Mouse (Mus musculus) midbrain, embryonic 14.5 days (tissue): ENCODE measurements around the gene Pnkd. TPM values are rescaled to one million over a fixed set of nuclear protein-coding genes. Genes with fewer than 3 reads are reported as not detected.
A peak's percentile ranks its signal among the peaks of the same experiment; 100 is the strongest.

Experiments
- ATAC-seq: fragments of 200-750 bp; cut with Nextera tagmentation; 2 replicates; pipeline ENCODE4 v1.8.0; 2017; ENCODE audit warnings: moderate number of reproducible peaks, moderate library complexity; ENCODE audit not compliant: low FRiP score, low TSS enrichment
- DNase-seq: peaks from one replicate; pipeline ENCODE4 v3.0.0-alpha.2; 2015
- H3K27ac ChIP-seq: fragments of 300-500 bp; sonication (generic); replicated peaks from 2 replicates; pipeline ENCODE4 v1.5.1; 2014; ENCODE audit warnings: mild to moderate bottlenecking, low read depth, low read length, moderate library complexity
- H3K27me3 ChIP-seq: fragments of 300-500 bp; sonication (generic); 2 replicates; pipeline ENCODE4 v1.6.1; 2014; ENCODE audit warnings: low read length, control low read depth, mixed read lengths; ENCODE audit not compliant: control insufficient read depth, insufficient read depth
- H3K36me3 ChIP-seq: fragments of 300-500 bp; sonication (generic); 2 replicates; pipeline ENCODE4 v1.6.1; 2014; ENCODE audit warnings: low read length, control low read depth; ENCODE audit not compliant: control insufficient read depth, insufficient read depth
- H3K4me1 ChIP-seq: fragments of 300-500 bp; sonication (generic); 2 replicates; pipeline ENCODE4 v1.6.1; 2014; ENCODE audit warnings: mild to moderate bottlenecking, antibody characterized with exemption, low read length, control low read depth; ENCODE audit not compliant: control insufficient read depth, insufficient read depth
- H3K4me2 ChIP-seq: fragments of 300-500 bp; sonication (generic); 2 replicates; pipeline ENCODE4 v1.6.1; 2014; ENCODE audit warnings: mild to moderate bottlenecking, low read length, moderate library complexity
- H3K4me3 ChIP-seq: fragments of 300-500 bp; sonication (generic); replicated peaks from 2 replicates; pipeline ENCODE4 v1.5.1; 2014; ENCODE audit warnings: low read depth, low read length
- H3K9ac ChIP-seq: fragments of 300-500 bp; sonication (generic); replicated peaks from 2 replicates; pipeline ENCODE4 v1.6.1; 2014; ENCODE audit warnings: mild to moderate bottlenecking, low read length, moderate library complexity
- H3K9me3 ChIP-seq: fragments of 300-500 bp; sonication (generic); 2 replicates; pipeline ENCODE4 v1.6.1; 2016; ENCODE audit warnings: low read length, control low read depth, mixed read lengths; ENCODE audit not compliant: control insufficient read depth
- WGBS: fragments of 180-500 bp; shearing (Covaris S2); extraction: QIAGEN DNeasy Blood & Tissue Kit; methylation state at CpG from one replicate; pipeline ENCODE4 v1.1.7; 2014; 5-methylcytosine and 5-hydroxymethylcytosine counted together
- polyA plus RNA-seq: library from polyadenylated mRNA; unstranded; fragments of >200 nt; fragmentation: Nextera tagmentation; extraction: Ambion mirVana; gene quantifications from 2 replicates; pipeline ENCODE4 v1.2.1, GENCODE M21; 2014

Pnkd gene
- polyA plus RNA-seq: 99.0 and 107 TPM in 2 replicates

GRCm38 (mm10) chr1:74284543-74285160, at the start of gene Pnkd, which contains the start of gene Aamp:
Gene Pnkd, plus strand, starts transcription at chr1:74284930.
Gene Aamp, minus strand, starts transcription at chr1:74284738.
- Histone ChIP-seq H3K36me3 (peaks cover 34% of the 10 kb centered on the region), H3K4me1 (peaks cover 13% of the 10 kb centered on the region), H3K4me3 (peak within 1 kb of the TSS; percentile 83), H3K9me3 (no peaks in the 10 kb centered on the region), H3K27me3 (no peaks in the 10 kb centered on the region), H3K4me2 (peak within 1 kb of the TSS; percentile 86), H3K9ac (peak within 1 kb of the TSS; percentile 72), H3K27ac (peak within 1 kb of the TSS; percentile 83)
- peak; percentile 100 for DNase-seq
- under 1% methylated on average over 56 of the region's 56 CpGs for WGBS
- peak; percentile 97 for ATAC-seq

- 1% methylated on average over 38 of the region's 55 CpGs for WGBS
Observed at GRCm38 (mm10) chr1:74235938-74236589, 48.7 kb upstream of the Pnkd start, which contains the start of gene Arpc2. Gene Arpc2, plus strand, starts transcription at chr1:74236084.

GRCm38 (mm10) chr1:74236590-74237317, 48.0 kb upstream of the Pnkd start:
- H3K4me3 ChIP-seq: peak overlapping the region; percentile 96
- no peaks in the 10 kb centered on the region for H3K9me3 ChIP-seq
- H3K9ac ChIP-seq: peak overlapping the region; percentile 93
- H3K4me1 ChIP-seq: peaks cover 27% of the 10 kb centered on the region
- H3K4me2 ChIP-seq: peak overlapping the region; percentile 94
- H3K27me3 ChIP-seq: no peaks in the 10 kb centered on the region
- no peaks in the 10 kb centered on the region for H3K36me3 ChIP-seq
- under 1% methylated on average over 47 of the region's 57 CpGs for WGBS
- DNase-seq (peak; percentile 58), ATAC-seq (0 out of 2 replicates have a peak, but pooled peaks have one; percentile 12)
- H3K27ac ChIP-seq: peak overlapping the region; percentile 91

More at GRCm38 (mm10) chr1:74235938-74236589, 48.7 kb upstream of the Pnkd start, which contains the start of gene Arpc2:
- H3K27ac ChIP-seq: peak within 1 kb of the TSS; percentile 91
- peak within 1 kb of the TSS; percentile 93 for H3K9ac ChIP-seq
- peak; percentile 94 for ATAC-seq
- no peaks in the 10 kb centered on the region for H3K36me3 ChIP-seq
- H3K27me3 ChIP-seq: no peaks in the 10 kb centered on the region
- peak; percentile 99 for DNase-seq
- peak within 1 kb of the TSS; percentile 94 for H3K4me2 ChIP-seq
- H3K9me3 ChIP-seq: no peaks in the 10 kb centered on the region
- H3K4me3 ChIP-seq: peak within 1 kb of the TSS; percentile 96
- peaks cover 27% of the 10 kb centered on the region for H3K4me1 ChIP-seq

- WGBS: 50% methylated on average over 5 of the region's 5 CpGs
- Histone ChIP-seq H3K4me3 (peak overlapping the region; percentile 96), H3K27me3 (no peaks in the 10 kb centered on the region), H3K36me3 (no peaks in the 10 kb centered on the region), H3K4me1 (peaks cover 27% of the 10 kb centered on the region), H3K4me2 (peak overlapping the region; percentile 94), H3K27ac (no peak overlapping the region), H3K9ac (peak overlapping the region; percentile 93), H3K9me3 (no peaks in the 10 kb centered on the region)
- DNase-seq (no peak), ATAC-seq (no peak)
Observed at GRCm38 (mm10) chr1:74237671-74238070, 47.1 kb upstream of the Pnkd start.

GRCm38 (mm10) chr1:74238136-74238535, 46.6 kb upstream of the Pnkd start:
- ATAC-seq: no peak
- 89% methylated on average over 1 of the region's 1 CpGs for WGBS
- peak overlapping the region; percentile 96 for H3K4me3 ChIP-seq

GRCm38 (mm10) chr1:74239162-74239561, 45.6 kb upstream of the Pnkd start:
- 73% methylated on average over 7 of the region's 7 CpGs for WGBS
- Histone ChIP-seq H3K27ac (no peak overlapping the region), H3K9ac (no peak overlapping the region), H3K4me1 (peaks cover 27% of the 10 kb centered on the region), H3K4me2 (peak overlapping the region; percentile 16; the same call in 1 of the 2 replicates), H3K36me3 (no peaks in the 10 kb centered on the region), H3K27me3 (no peaks in the 10 kb centered on the region), H3K9me3 (no peaks in the 10 kb centered on the region), H3K4me3 (no peak overlapping the region)
- DNase-seq (no peak), ATAC-seq (no peak)

More at GRCm38 (mm10) chr1:74238136-74238535, 46.6 kb upstream of the Pnkd start:
- no peaks in the 10 kb centered on the region for H3K36me3 ChIP-seq
- H3K4me1 ChIP-seq: peaks cover 27% of the 10 kb centered on the region
- peak overlapping the region; percentile 94 for H3K4me2 ChIP-seq
- no peaks in the 10 kb centered on the region for H3K27me3 ChIP-seq
- no peak overlapping the region for H3K9ac ChIP-seq
- H3K27ac ChIP-seq: no peak overlapping the region
- no peak for DNase-seq
- no peaks in the 10 kb centered on the region for H3K9me3 ChIP-seq

- Histone ChIP-seq H3K9ac (no peak overlapping the region; the same call in 1 of the 2 replicates), H3K4me2 (peak overlapping the region; percentile 16; the same call in 1 of the 2 replicates), H3K27ac (no peak overlapping the region), H3K9me3 (no peaks in the 10 kb centered on the region), H3K4me3 (no peak overlapping the region), H3K4me1 (peaks cover 27% of the 10 kb centered on the region), H3K36me3 (no peaks in the 10 kb centered on the region), H3K27me3 (no peaks in the 10 kb centered on the region)
- 68% methylated on average over 11 of the region's 11 CpGs for WGBS
- ATAC-seq (no peak), DNase-seq (no peak)
Observed at GRCm38 (mm10) chr1:74239618-74240017, 45.1 kb upstream of the Pnkd start.

- ATAC-seq (no peak), DNase-seq (no peak)
- peaks cover 27% of the 10 kb centered on the region for H3K4me1 ChIP-seq
- H3K9ac ChIP-seq: no peak overlapping the region; the same call in 1 of the 2 replicates
- 76% methylated on average over 6 of the region's 6 CpGs for WGBS
- H3K4me2 ChIP-seq: no peak overlapping the region
- H3K9me3 ChIP-seq: no peaks in the 10 kb centered on the region
- H3K27me3 ChIP-seq: no peaks in the 10 kb centered on the region
- H3K36me3 ChIP-seq: no peaks in the 10 kb centered on the region
- no peak overlapping the region for H3K4me3 ChIP-seq
- no peak overlapping the region for H3K27ac ChIP-seq
Observed at GRCm38 (mm10) chr1:74240311-74240710, 44.4 kb upstream of the Pnkd start.
